Mouse (Mus musculus): Measurements from ENCODE around the gene Wnt10b. TPM values are rescaled to one million over a fixed set of nuclear protein-coding genes. Genes with fewer than 3 reads are reported as not detected.

The Wnt10b gene
- total and polyA plus RNA-seq, 2 experiments from 2014 or later = 1.1 TPM; not detected in 1

- Histone ChIP-seq H3K4me2 (ENCODE audit: low read depth) (no peak overlapping the region), H3K36me3 (ENCODE audit: insufficient read depth) (no peaks in the 10 kb centered on the region), H3K4me1 (ENCODE audit: insufficient read depth) (no peaks in the 10 kb centered on the region), H3K27ac (ENCODE audit: low read depth, low read length) (no peak overlapping the region), H3K9ac (no peak overlapping the region), H3K4me3 (ENCODE audit: low read depth, low read length) (no peak overlapping the region), H3K9me3 (ENCODE audit: low read length) (no peaks in the 10 kb centered on the region), H3K27me3 (ENCODE audit: insufficient read depth, low read length) (peaks cover 81% of the 10 kb centered on the region)
- ATAC-seq = no peak
- no peak for DNase-seq
- no peak for TF ChIP-seq CTCF (IDR thresholded peaks at IDR 0.05; ENCODE audit: low read depth)
- 9% methylated on average over 15 of the region's 15 CpGs for WGBS
Observed at GRCm38 (mm10) chr15:98774096-98774495, 3.9 kb downstream of the Wnt10b start.

- H3K4me3 ChIP-seq (ENCODE audit: low read depth, low read length) = peak overlapping the region; percentile 33
- ATAC-seq (peak; percentile 16; the same call in 1 of the 2 replicates), DNase-seq (no peak)
- TF ChIP-seq CTCF (IDR thresholded peaks at IDR 0.05; ENCODE audit: low read depth) = no peak
- no peaks in the 10 kb centered on the region for H3K36me3 ChIP-seq (ENCODE audit: insufficient read depth)
- no peak overlapping the region for H3K27ac ChIP-seq (ENCODE audit: low read depth, low read length)
- no peaks in the 10 kb centered on the region for H3K4me1 ChIP-seq (ENCODE audit: insufficient read depth)
- H3K9me3 ChIP-seq (ENCODE audit: low read length) = no peaks in the 10 kb centered on the region
- peaks cover 67% of the 10 kb centered on the region for H3K27me3 ChIP-seq (ENCODE audit: insufficient read depth, low read length)
- no peak overlapping the region for H3K9ac ChIP-seq
- peak overlapping the region; percentile 49 for H3K4me2 ChIP-seq (ENCODE audit: low read depth)
- 1% methylated on average over 36 of the region's 36 CpGs for WGBS
Observed at GRCm38 (mm10) chr15:98772511-98773211, 5.3 kb downstream of the Wnt10b start.

- Histone ChIP-seq H3K27me3 (ENCODE audit: insufficient read depth, low read length) (peaks cover 59% of the 10 kb centered on the region), H3K4me2 (ENCODE audit: low read depth) (peak overlapping the region; percentile 49), H3K4me1 (ENCODE audit: insufficient read depth) (no peaks in the 10 kb centered on the region), H3K36me3 (ENCODE audit: insufficient read depth) (no peaks in the 10 kb centered on the region), H3K27ac (ENCODE audit: low read depth, low read length) (no peak overlapping the region), H3K9ac (no peak overlapping the region), H3K9me3 (ENCODE audit: low read length) (no peaks in the 10 kb centered on the region), H3K4me3 (ENCODE audit: low read depth, low read length) (no peak overlapping the region; the same call in 1 of the 2 replicates)
- 4% methylated on average over 12 of the region's 12 CpGs for WGBS
- no peak for TF ChIP-seq CTCF (IDR thresholded peaks at IDR 0.05; ENCODE audit: low read depth)
- DNase-seq = no peak
- no peak for ATAC-seq
Observed at GRCm38 (mm10) chr15:98771813-98772425, 6.0 kb downstream of the Wnt10b start.

- Histone ChIP-seq H3K4me3 (ENCODE audit: low read depth, low read length) (no peak overlapping the region), H3K27me3 (ENCODE audit: insufficient read depth, low read length) (peaks cover 23% of the 10 kb centered on the region), H3K9me3 (ENCODE audit: low read length) (no peaks in the 10 kb centered on the region), H3K36me3 (ENCODE audit: insufficient read depth) (no peaks in the 10 kb centered on the region), H3K27ac (ENCODE audit: low read depth, low read length) (no peak overlapping the region), H3K4me2 (ENCODE audit: low read depth) (no peak overlapping the region), H3K9ac (no peak overlapping the region), H3K4me1 (ENCODE audit: insufficient read depth) (no peaks in the 10 kb centered on the region)
- no peak for DNase-seq
- no peak for ATAC-seq
- TF ChIP-seq CTCF (IDR thresholded peaks at IDR 0.05; ENCODE audit: low read depth) = no peak
- WGBS = 29% methylated on average over 5 of the region's 5 CpGs
Observed at GRCm38 (mm10) chr15:98768259-98768658, 9.7 kb downstream of the Wnt10b start.

- Histone ChIP-seq H3K4me2 (ENCODE audit: low read depth) (no peak overlapping the region), H3K4me1 (ENCODE audit: insufficient read depth) (peaks cover 7% of the 10 kb centered on the region), H3K9me3 (ENCODE audit: low read length) (no peaks in the 10 kb centered on the region), H3K27ac (ENCODE audit: low read depth, low read length) (no peak overlapping the region), H3K4me3 (ENCODE audit: low read depth, low read length) (no peak overlapping the region), H3K36me3 (ENCODE audit: insufficient read depth) (no peaks in the 10 kb centered on the region), H3K9ac (no peak overlapping the region), H3K27me3 (ENCODE audit: insufficient read depth, low read length) (peaks cover 3% of the 10 kb centered on the region; the same call in 1 of the 2 replicates)
- ATAC-seq (no peak), DNase-seq (no peak)
- 69% methylated on average over 4 of the region's 4 CpGs for WGBS
- no peak for TF ChIP-seq CTCF (IDR thresholded peaks at IDR 0.05; ENCODE audit: low read depth)
Observed at GRCm38 (mm10) chr15:98765929-98766328, 12.0 kb downstream of the Wnt10b start.

GRCm38 (mm10) chr15:98762670-98763529 lies 15.1 kb downstream of the Wnt10b start, which contains the start of gene Arf3:
TSS of gene Arf3 (minus strand) at chr15:98763214.
- TF ChIP-seq CTCF (IDR thresholded peaks at IDR 0.05; ENCODE audit: low read depth) = no peak
- peak within 1 kb of the TSS; percentile 73 for H3K4me2 ChIP-seq (ENCODE audit: low read depth)
- peaks cover 13% of the 10 kb centered on the region for H3K36me3 ChIP-seq (ENCODE audit: insufficient read depth)
- peaks cover 7% of the 10 kb centered on the region for H3K4me1 ChIP-seq (ENCODE audit: insufficient read depth)
- H3K27ac ChIP-seq (ENCODE audit: low read depth, low read length) = peak within 1 kb of the TSS; percentile 94
- 2% methylated on average over 72 of the region's 76 CpGs for WGBS
- H3K27me3 ChIP-seq (ENCODE audit: insufficient read depth, low read length) = no peaks in the 10 kb centered on the region
- H3K4me3 ChIP-seq (ENCODE audit: low read depth, low read length) = peak within 1 kb of the TSS; percentile 95
- peak; percentile 97 for ATAC-seq
- H3K9me3 ChIP-seq (ENCODE audit: low read length) = no peaks in the 10 kb centered on the region
- peak; percentile 98 for DNase-seq
- H3K9ac ChIP-seq = peak within 1 kb of the TSS; percentile 98
